Mouse (Mus musculus): ENCODE measurements at regions not wholly inside any gene's neighbourhood (a gene's known extent, or its start where the extent isn't known, plus 50 kb on each side); places are given as distances from the start of the nearest gene placed in this dataset.
"Not testable (repeated sequence)": the region's sequence is repeated elsewhere in the genome, so short reads cannot be mapped to it uniquely, and the experiment has no call there.

GRCm38 (mm10) chr16:30796103-30796502, 196.6 kb downstream of the Fam43a start:
- DNase-seq = no peak

GRCm38 (mm10) chr16:30797006-30797405, 197.5 kb downstream of the Fam43a start:
- Histone ChIP-seq H3K4me2 (no peak overlapping the region), H3K36me3 (ENCODE audit: insufficient read depth) (no peaks in the 10 kb centered on the region), H3K9me3 (ENCODE audit: low read depth, low read length) (no peaks in the 10 kb centered on the region), H3K4me1 (ENCODE audit: insufficient read depth) (peaks cover 15% of the 10 kb centered on the region; the same call in 1 of the 2 replicates), H3K27me3 (ENCODE audit: insufficient read depth, low read length) (no peaks in the 10 kb centered on the region), H3K4me3 (ENCODE audit: low read depth, low read length) (no peak overlapping the region), H3K9ac (no peak overlapping the region), H3K27ac (ENCODE audit: low read depth) (no peak overlapping the region)
- no peak for TF ChIP-seq CTCF (IDR thresholded peaks at IDR 0.05; ENCODE audit: low read depth)
- ATAC-seq (ENCODE audit: insufficient read depth) = no peak
- WGBS = 91% methylated on average over 3 of the region's 3 CpGs
- no peak for DNase-seq

More at GRCm38 (mm10) chr16:30796103-30796502, 196.6 kb downstream of the Fam43a start:
- H3K4me3 ChIP-seq (ENCODE audit: low read depth, low read length) = no peak overlapping the region
- H3K9ac ChIP-seq = no peak overlapping the region
- H3K27ac ChIP-seq (ENCODE audit: low read depth) = no peak overlapping the region
- H3K27me3 ChIP-seq (ENCODE audit: insufficient read depth, low read length) = no peaks in the 10 kb centered on the region
- 90% methylated on average over 6 of the region's 6 CpGs for WGBS
- no peak for ATAC-seq (ENCODE audit: insufficient read depth)
- TF ChIP-seq CTCF (IDR thresholded peaks at IDR 0.05; ENCODE audit: low read depth) = no peak
- H3K4me1 ChIP-seq (ENCODE audit: insufficient read depth) = peaks cover 18% of the 10 kb centered on the region; the same call in 1 of the 2 replicates
- no peaks in the 10 kb centered on the region for H3K9me3 ChIP-seq (ENCODE audit: low read depth, low read length)
- H3K4me2 ChIP-seq = no peak overlapping the region
- no peaks in the 10 kb centered on the region for H3K36me3 ChIP-seq (ENCODE audit: insufficient read depth)

- Histone ChIP-seq H3K9me3 (ENCODE audit: low read depth, low read length) (no peaks in the 10 kb centered on the region), H3K9ac (no peak overlapping the region), H3K4me2 (no peak overlapping the region), H3K27me3 (ENCODE audit: insufficient read depth, low read length) (no peaks in the 10 kb centered on the region), H3K4me3 (ENCODE audit: low read depth, low read length) (no peak overlapping the region), H3K36me3 (ENCODE audit: insufficient read depth) (no peaks in the 10 kb centered on the region), H3K4me1 (ENCODE audit: insufficient read depth) (peaks cover 12% of the 10 kb centered on the region; the same call in 1 of the 2 replicates), H3K27ac (ENCODE audit: low read depth) (peak overlapping the region; percentile 54; the same call in 1 of the 2 replicates)
- 40% methylated on average over 7 of the region's 7 CpGs for WGBS
- ATAC-seq (ENCODE audit: insufficient read depth) (peak; percentile 57; the same call in 1 of the 2 replicates), DNase-seq (peak; percentile 69)
- TF ChIP-seq CTCF (IDR thresholded peaks at IDR 0.05; ENCODE audit: low read depth) = no peak
Observed at GRCm38 (mm10) chr16:30797973-30798471, 198.5 kb downstream of the Fam43a start.

- H3K9me3 ChIP-seq (ENCODE audit: low read depth, low read length) = no peaks in the 10 kb centered on the region
- H3K9ac ChIP-seq = no peak overlapping the region
- H3K27me3 ChIP-seq (ENCODE audit: insufficient read depth, low read length) = no peaks in the 10 kb centered on the region
- no peak overlapping the region for H3K4me3 ChIP-seq (ENCODE audit: low read depth, low read length)
- DNase-seq = no peak
- H3K4me1 ChIP-seq (ENCODE audit: insufficient read depth) = peaks cover 10% of the 10 kb centered on the region; the same call in 1 of the 2 replicates
- WGBS = 55% methylated on average over 1 of the region's 1 CpGs
- no peak overlapping the region for H3K27ac ChIP-seq (ENCODE audit: low read depth)
- ATAC-seq (ENCODE audit: insufficient read depth) = no peak
- no peak for TF ChIP-seq CTCF (IDR thresholded peaks at IDR 0.05; ENCODE audit: low read depth)
- no peaks in the 10 kb centered on the region for H3K36me3 ChIP-seq (ENCODE audit: insufficient read depth)
- no peak overlapping the region for H3K4me2 ChIP-seq
Observed at GRCm38 (mm10) chr16:30798536-30798935, 199.0 kb downstream of the Fam43a start.

- no peak for TF ChIP-seq CTCF (IDR thresholded peaks at IDR 0.05; ENCODE audit: low read depth)
- 46% methylated on average over 12 of the region's 12 CpGs for WGBS
- DNase-seq (peak; percentile 54), ATAC-seq (ENCODE audit: insufficient read depth) (no peak)
- H3K4me2 ChIP-seq = no peak overlapping the region
- H3K9me3 ChIP-seq (ENCODE audit: low read depth, low read length) = no peaks in the 10 kb centered on the region
- H3K4me1 ChIP-seq (ENCODE audit: insufficient read depth) = peaks cover 10% of the 10 kb centered on the region; the same call in 1 of the 2 replicates
- H3K27me3 ChIP-seq (ENCODE audit: insufficient read depth, low read length) = no peaks in the 10 kb centered on the region
- H3K9ac ChIP-seq = no peak overlapping the region
- H3K36me3 ChIP-seq (ENCODE audit: insufficient read depth) = no peaks in the 10 kb centered on the region
- no peak overlapping the region for H3K27ac ChIP-seq (ENCODE audit: low read depth)
- H3K4me3 ChIP-seq (ENCODE audit: low read depth, low read length) = no peak overlapping the region
Observed at GRCm38 (mm10) chr16:30799699-30800483, 200.4 kb downstream of the Fam43a start.

GRCm38 (mm10) chr16:30804018-30804417, 204.5 kb downstream of the Fam43a start:
- Histone ChIP-seq H3K27me3 (ENCODE audit: insufficient read depth, low read length) (no peaks in the 10 kb centered on the region), H3K27ac (ENCODE audit: low read depth) (no peak overlapping the region), H3K9me3 (ENCODE audit: low read depth, low read length) (no peaks in the 10 kb centered on the region), H3K9ac (no peak overlapping the region), H3K4me3 (ENCODE audit: low read depth, low read length) (no peak overlapping the region), H3K36me3 (ENCODE audit: insufficient read depth) (no peaks in the 10 kb centered on the region), H3K4me2 (no peak overlapping the region), H3K4me1 (ENCODE audit: insufficient read depth) (peaks cover 9% of the 10 kb centered on the region; the same call in 1 of the 2 replicates)
- ATAC-seq (ENCODE audit: insufficient read depth) (no peak), DNase-seq (peak; percentile 42)
- 36% methylated on average over 3 of the region's 3 CpGs for WGBS
- no peak for TF ChIP-seq CTCF (IDR thresholded peaks at IDR 0.05; ENCODE audit: low read depth)

GRCm38 (mm10) chr16:30806206-30806605, 206.7 kb downstream of the Fam43a start:
- not testable (repeated sequence) for H3K36me3 ChIP-seq (ENCODE audit: insufficient read depth); H3K4me2 ChIP-seq; DNase-seq; H3K27me3 ChIP-seq (ENCODE audit: insufficient read depth, low read length); H3K4me3 ChIP-seq (ENCODE audit: low read depth, low read length); H3K4me1 ChIP-seq (ENCODE audit: insufficient read depth); H3K9ac ChIP-seq; H3K27ac ChIP-seq (ENCODE audit: low read depth); H3K9me3 ChIP-seq (ENCODE audit: low read depth, low read length); ATAC-seq (ENCODE audit: insufficient read depth)
- 77% methylated on average over 4 of the region's 4 CpGs for WGBS

All from lung, embryonic 14.5 days (tissue).